Mouse (Mus musculus) cortical plate, adult 2 months (tissue): ENCODE measurements around the gene Olfr1160.

Source experiments
- CTCF ChIP-seq: fragments of 200-500 bp; IDR thresholded peaks from 2 replicates; pipeline ENCODE4 v1.5.1; 2011; ENCODE audit warnings: mild to moderate bottlenecking, control low read depth, low read length; ENCODE audit not compliant: insufficient read depth; ENCODE audit errors: extremely low read depth
- POLR2A ChIP-seq: fragments of 200-500 bp; IDR thresholded peaks from 2 replicates; pipeline ENCODE4 v1.6.1; 2011; ENCODE audit warnings: mild to moderate bottlenecking, low read length, control low read depth; ENCODE audit not compliant: insufficient read depth; ENCODE audit errors: extremely low read depth

DNA sequence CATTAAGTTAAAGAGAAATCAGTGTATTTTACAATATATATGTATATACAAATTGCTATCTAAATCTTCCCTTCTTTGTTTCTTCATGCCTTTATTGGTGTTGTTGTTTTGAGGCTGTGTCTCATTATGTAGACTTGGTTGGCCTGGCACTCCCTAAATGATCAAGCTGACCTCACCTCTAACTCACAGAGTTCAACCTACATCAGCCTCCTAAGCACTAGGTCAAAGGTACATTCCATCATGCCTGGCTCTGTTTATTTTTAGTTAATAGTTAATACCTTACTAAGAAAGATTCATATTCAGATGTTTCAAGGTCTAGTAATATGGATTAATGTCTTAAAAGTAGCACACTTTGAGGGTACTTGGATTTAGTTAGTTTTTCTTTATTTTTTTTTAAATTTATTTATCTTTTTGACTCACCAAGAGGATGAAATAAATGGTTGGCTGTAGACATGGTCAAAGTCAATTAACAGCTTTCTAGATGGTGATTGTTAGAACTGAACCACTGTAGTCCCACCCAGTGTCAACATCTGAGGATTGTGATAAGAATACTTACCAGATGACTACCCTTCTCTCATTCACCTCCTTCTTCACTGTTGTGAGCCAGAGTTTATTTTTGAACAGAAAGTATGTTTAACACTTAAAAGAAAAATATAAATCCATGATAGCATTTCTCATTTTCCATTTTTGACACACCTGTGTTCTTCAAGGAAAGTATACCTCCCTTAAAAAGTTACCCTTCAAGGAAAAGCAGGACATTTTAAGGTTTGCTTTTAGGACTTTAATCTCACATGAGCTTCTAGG, at the start of gene Olfr1160:
- TF ChIP-seq POLR2A = no peak
- no peak for TF ChIP-seq CTCF
